Mouse (Mus musculus): ENCODE results near the gene Lipe. TPM values are rescaled to one million over a fixed set of nuclear protein-coding genes. Genes with fewer than 3 reads are reported as not detected.

The Lipe gene
- polyA plus RNA-seq, 1 experiment from 2014 or later, result 8.3 TPM

Other genes starting within 250 kb of the Lipe start
- gene Pou2f2, start 219.0 kb downstream of the Lipe start, polyA plus RNA-seq (2015; fragmentation: Nextera tagmentation; extraction: Ambion mirVana), result 0.42 and 0.58 TPM in 2 replicates
- gene Dedd2, start 178.1 kb downstream of the Lipe start, polyA plus RNA-seq (2015; fragmentation: Nextera tagmentation; extraction: Ambion mirVana), result 8.3 and 8.6 TPM in 2 replicates
- gene Zfp526, start 177.3 kb downstream of the Lipe start, polyA plus RNA-seq (2015; fragmentation: Nextera tagmentation; extraction: Ambion mirVana), result 2.2 and 2.3 TPM in 2 replicates
- 6.7 and 6.8 TPM in 2 replicates for gene Gsk3a, start 160.9 kb downstream of the Lipe start, polyA plus RNA-seq (2015; fragmentation: Nextera tagmentation; extraction: Ambion mirVana)
- 8.5 and 11.2 TPM in 2 replicates for gene Erf, start 147.9 kb downstream of the Lipe start, polyA plus RNA-seq (2015; fragmentation: Nextera tagmentation; extraction: Ambion mirVana)
- 22.7 and 24.7 TPM in 2 replicates for gene Cic, start 131.0 kb downstream of the Lipe start, polyA plus RNA-seq (2015; fragmentation: Nextera tagmentation; extraction: Ambion mirVana)
- gene Pafah1b3, start 100.7 kb downstream of the Lipe start, polyA plus RNA-seq (2015; fragmentation: Nextera tagmentation; extraction: Ambion mirVana), result 111 and 121 TPM in 2 replicates
- gene Prr19, start 97.3 kb downstream of the Lipe start, polyA plus RNA-seq (2015; fragmentation: Nextera tagmentation; extraction: Ambion mirVana), result not detected in 2 replicates
- 0.08 and 0.20 TPM in 2 replicates for gene Tmem145, start 92.6 kb downstream of the Lipe start, polyA plus RNA-seq (2015; fragmentation: Nextera tagmentation; extraction: Ambion mirVana)
- gene Megf8, start 81.5 kb downstream of the Lipe start, polyA plus RNA-seq (2015; fragmentation: Nextera tagmentation; extraction: Ambion mirVana), result 7.4 and 8.7 TPM in 2 replicates
- 0.74 and 0.87 TPM in 2 replicates for gene Cnfn, start 29.0 kb downstream of the Lipe start, polyA plus RNA-seq (2015; fragmentation: Nextera tagmentation; extraction: Ambion mirVana)
- 0.38 and 0.41 TPM in 2 replicates for gene Cxcl17, start 14.2 kb upstream of the Lipe start, polyA plus RNA-seq (2015; fragmentation: Nextera tagmentation; extraction: Ambion mirVana)
- gene Ceacam1, start 78.9 kb upstream of the Lipe start, polyA plus RNA-seq (2015; fragmentation: Nextera tagmentation; extraction: Ambion mirVana), result 3.8 and 4.8 TPM in 2 replicates
- gene Ceacam2, start 141.1 kb upstream of the Lipe start, polyA plus RNA-seq (2015; fragmentation: Nextera tagmentation; extraction: Ambion mirVana), result not detected in 2 replicates
- 0.21 TPM in 1 of 2 replicates, not detected in the other for gene Erich4, start 217.2 kb upstream of the Lipe start, polyA plus RNA-seq (2015; fragmentation: Nextera tagmentation; extraction: Ambion mirVana)
- gene Dmac2, start 220.7 kb upstream of the Lipe start, polyA plus RNA-seq (2015; fragmentation: Nextera tagmentation; extraction: Ambion mirVana), result 58.6 and 63.6 TPM in 2 replicates
- gene B3gnt8, start 227.9 kb upstream of the Lipe start, polyA plus RNA-seq (2015; fragmentation: Nextera tagmentation; extraction: Ambion mirVana), result 9.0 and 9.1 TPM in 2 replicates

Data from heart, embryonic 16.5 days (tissue).